Mouse (Mus musculus) thymus, postnatal 25 days (tissue): Measurements from ENCODE around the gene D17H6S53E.

Experiments used
- DNase-seq: peaks from one replicate; pipeline ENCODE4 v3.0.0; 2022

Gene D17H6S53E

GRCm38 (mm10) chr17:35163326-35164081, 37.3 kb downstream of the D17H6S53E start:
- DNase-seq = no peak

GRCm38 (mm10) chr17:35164218-35164567, 38.0 kb downstream of the D17H6S53E start:
- DNase-seq = no peak

- DNase-seq = peak; percentile 96
Observed at GRCm38 (mm10) chr17:35164568-35165450, 38.6 kb downstream of the D17H6S53E start, which contains the start of gene Prrc2a. Prrc2a (minus strand) TSS chr17:35164897.

- DNase-seq = no peak
Observed at GRCm38 (mm10) chr17:35165451-35166155, 39.4 kb downstream of the D17H6S53E start.

- peak; percentile 76 for DNase-seq
Observed at GRCm38 (mm10) chr17:35166352-35167035, 40.3 kb downstream of the D17H6S53E start.

- DNase-seq = no peak
Observed at GRCm38 (mm10) chr17:35167794-35168193, 41.6 kb downstream of the D17H6S53E start.

GRCm38 (mm10) chr17:35168541-35169207, 42.5 kb downstream of the D17H6S53E start:
- peak; percentile 37 for DNase-seq

GRCm38 (mm10) chr17:35172445-35173234, 46.5 kb downstream of the D17H6S53E start:
- no peak for DNase-seq

GRCm38 (mm10) chr17:35173329-35173728, 47.2 kb downstream of the D17H6S53E start:
- DNase-seq = no peak

- DNase-seq = no peak
Observed at GRCm38 (mm10) chr17:35174201-35174977, 48.2 kb downstream of the D17H6S53E start.

- DNase-seq = no peak
Observed at GRCm38 (mm10) chr17:35175382-35175781, 49.2 kb downstream of the D17H6S53E start.

- DNase-seq = no peak
Observed at GRCm38 (mm10) chr17:35175968-35176367, 49.8 kb downstream of the D17H6S53E start, which contains the start of gene Aif1. Aif1 (minus strand) TSS chr17:35176068.
